Mouse (Mus musculus) embryonic facial prominence, embryonic 12.5 days (tissue): ENCODE data around the gene Atad1. TPM values are rescaled to one million over a fixed set of nuclear protein-coding genes. Genes with fewer than 3 reads are reported as not detected.
A peak's percentile ranks its signal among the peaks of the same experiment; 100 is the strongest.

Source experiments
- ATAC-seq: fragments of 200-750 bp; cut with Nextera tagmentation; 2 replicates; pipeline ENCODE4 v1.8.0; 2017; ENCODE audit not compliant: insufficient number of reproducible peaks, insufficient read depth, low FRiP score, low TSS enrichment
- H3K27ac ChIP-seq: fragments of 300-500 bp; sonication (generic); 2 replicates; pipeline ENCODE4 v1.5.1; 2016; ENCODE audit warnings: mild to moderate bottlenecking
- H3K27me3 ChIP-seq: fragments of 300-500 bp; sonication (generic); 2 replicates; pipeline ENCODE4 v1.6.1; 2016; ENCODE audit warnings: mild to moderate bottlenecking, moderate library complexity
- H3K36me3 ChIP-seq: fragments of 300-500 bp; sonication (generic); 2 replicates; pipeline ENCODE4 v1.6.1; 2016; ENCODE audit warnings: mild to moderate bottlenecking
- H3K4me1 ChIP-seq: fragments of 300-500 bp; sonication (generic); 2 replicates; pipeline ENCODE4 v1.6.1; 2016
- H3K4me2 ChIP-seq: fragments of 300-500 bp; sonication (generic); replicated peaks from 2 replicates; pipeline ENCODE4 v1.6.1; 2016; ENCODE audit warnings: mild to moderate bottlenecking, moderate library complexity
- H3K4me3 ChIP-seq: fragments of 300-500 bp; sonication (generic); 2 replicates; pipeline ENCODE4 v1.5.1; 2016; ENCODE audit warnings: mild to moderate bottlenecking
- H3K9ac ChIP-seq: fragments of 300-500 bp; sonication (generic); 2 replicates; pipeline ENCODE4 v1.6.1; 2016; ENCODE audit warnings: mild to moderate bottlenecking, moderate library complexity
- H3K9me3 ChIP-seq: fragments of 300-500 bp; sonication (generic); 2 replicates; pipeline ENCODE4 v1.6.1; 2016; ENCODE audit warnings: mild to moderate bottlenecking, moderate library complexity
- WGBS: fragments of 180-500 bp; shearing (Covaris S2); methylation state at CpG from one replicate; pipeline ENCODE4 v1.1.7; 2016; 5-methylcytosine and 5-hydroxymethylcytosine counted together
- polyA plus RNA-seq: library from polyadenylated mRNA; unstranded; fragments of >200 nt; fragmentation: Nextera tagmentation; extraction: Ambion mirVana; gene quantifications from 2 replicates; pipeline ENCODE4 v1.2.1, GENCODE M21; 2016

The Atad1 gene
- polyA plus RNA-seq, 1 experiment from 2014 or later: 67.6 TPM

DNA sequence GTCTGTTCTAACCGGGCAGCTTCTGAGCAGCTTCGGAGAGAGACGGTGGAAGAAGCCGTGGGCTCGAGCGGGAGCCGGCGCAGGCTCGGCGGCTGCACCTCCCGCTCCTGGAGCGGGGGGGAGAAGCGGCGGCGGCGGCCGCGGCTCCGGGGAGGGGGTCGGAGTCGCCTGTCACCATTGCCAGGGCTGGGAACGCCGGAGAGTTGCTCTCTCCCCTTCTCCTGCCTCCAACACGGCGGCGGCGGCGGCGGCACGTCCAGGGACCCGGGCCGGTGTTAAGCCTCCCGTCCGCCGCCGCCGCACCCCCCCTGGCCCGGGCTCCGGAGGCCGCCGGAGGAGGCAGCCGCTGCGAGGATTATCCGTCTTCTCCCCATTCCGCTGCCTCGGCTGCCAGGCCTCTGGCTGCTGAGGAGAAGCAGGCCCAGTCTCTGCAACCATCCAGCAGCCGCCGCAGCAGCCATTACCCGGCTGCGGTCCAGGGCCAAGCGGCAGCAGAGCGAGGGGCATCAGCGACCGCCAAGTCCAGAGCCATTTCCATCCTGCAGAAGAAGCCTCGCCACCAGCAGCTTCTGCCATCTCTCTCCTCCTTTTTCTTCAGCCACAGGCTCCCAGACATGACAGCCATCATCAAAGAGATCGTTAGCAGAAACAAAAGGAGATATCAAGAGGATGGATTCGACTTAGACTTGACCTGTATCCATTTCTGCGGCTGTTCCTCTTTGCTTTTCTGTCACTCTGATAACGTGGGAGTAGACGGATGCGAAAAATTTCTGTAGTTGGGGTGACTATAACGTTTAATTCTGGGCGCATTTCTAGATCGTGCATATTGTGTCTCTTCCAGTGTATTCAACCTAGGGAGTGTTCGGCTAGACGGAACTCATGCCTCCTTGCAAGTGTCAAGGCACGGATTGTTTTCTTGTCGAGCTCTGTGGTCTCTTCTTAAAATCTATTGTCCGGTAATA is 18.5 kb upstream of the Atad1 start:
- peak overlapping the region; percentile 88 for H3K4me2 ChIP-seq
- H3K27ac ChIP-seq: peak overlapping the region; percentile 100
- H3K27me3 ChIP-seq: peaks cover 16% of the 10 kb centered on the region
- no peaks in the 10 kb centered on the region for H3K9me3 ChIP-seq
- H3K4me3 ChIP-seq: peak overlapping the region; percentile 97
- no peaks in the 10 kb centered on the region for H3K36me3 ChIP-seq
- WGBS: under 1% methylated on average over 37 of the region's 69 CpGs
- no peak; the same call in 1 of the 2 replicates for ATAC-seq
- H3K4me1 ChIP-seq: peaks cover 13% of the 10 kb centered on the region
- peak overlapping the region; percentile 99 for H3K9ac ChIP-seq

DNA sequence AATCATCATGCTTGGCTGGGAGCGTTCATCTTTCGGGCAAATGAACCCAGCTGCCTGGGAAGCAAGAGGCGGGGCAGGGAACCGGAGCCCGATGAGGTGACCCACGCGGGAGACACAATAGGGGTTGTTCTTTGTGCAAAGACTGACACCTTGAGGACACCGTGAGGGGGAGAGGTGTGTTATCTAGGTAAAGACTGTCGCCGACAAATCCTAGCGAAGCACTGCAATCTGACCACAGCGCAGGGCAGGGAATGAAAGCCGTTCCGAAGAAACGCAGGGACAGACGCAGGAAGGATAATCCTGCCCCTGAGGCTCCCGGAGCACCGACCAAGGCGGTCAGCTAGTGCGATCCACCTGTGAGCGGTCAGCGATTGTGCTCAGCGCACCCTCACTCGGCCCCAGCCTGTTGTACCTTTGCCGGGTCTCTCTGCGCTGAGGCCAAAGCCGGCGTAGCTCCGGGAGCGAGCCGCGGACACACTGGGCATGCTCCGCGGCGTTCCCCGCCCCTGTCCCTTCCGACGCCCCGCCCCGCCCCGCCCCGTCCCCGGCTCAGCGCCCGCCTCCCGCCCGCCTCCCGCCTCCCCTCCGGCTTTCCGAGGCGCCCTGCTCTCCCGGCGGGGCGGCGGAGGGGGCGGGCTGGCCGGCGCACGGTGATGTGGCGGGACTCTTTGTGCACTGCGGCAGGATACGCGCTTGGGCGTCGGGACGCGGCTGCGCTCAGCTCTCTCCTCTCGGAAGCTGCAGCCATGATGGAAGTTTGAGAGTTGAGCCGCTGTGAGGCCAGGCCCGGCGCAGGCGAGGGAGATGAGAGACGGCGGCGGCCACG is 17.5 kb upstream of the Atad1 start, which contains the start of gene Pten:
Gene Pten (plus strand): TSS at position 598 of the 826 bp plus-strand sequence.
- peaks cover 11% of the 10 kb centered on the region for H3K4me1 ChIP-seq
- peak within 1 kb of the TSS; percentile 88 for H3K4me2 ChIP-seq
- under 1% methylated on average over 76 of the region's 77 CpGs for WGBS
- H3K9me3 ChIP-seq: no peaks in the 10 kb centered on the region
- H3K27ac ChIP-seq: peak within 1 kb of the TSS; percentile 100
- peaks cover 16% of the 10 kb centered on the region for H3K27me3 ChIP-seq
- peak; percentile 92 for ATAC-seq
- H3K4me3 ChIP-seq: peak within 1 kb of the TSS; percentile 97
- no peaks in the 10 kb centered on the region for H3K36me3 ChIP-seq
- peak within 1 kb of the TSS; percentile 99 for H3K9ac ChIP-seq

DNA sequence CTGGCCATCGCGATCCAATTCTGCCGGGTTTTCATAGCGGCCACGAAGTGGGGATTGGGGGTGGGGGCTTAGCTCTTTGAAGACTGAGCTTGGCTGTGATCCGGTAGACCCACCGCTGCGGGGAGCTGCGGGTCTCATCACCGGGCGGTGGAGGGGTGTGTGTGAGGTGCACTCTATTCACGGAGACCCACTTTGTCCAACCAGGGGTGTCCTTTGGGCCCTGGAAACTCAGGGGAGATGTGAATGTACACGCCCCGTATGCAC is 17.0 kb upstream of the Atad1 start:
- Histone ChIP-seq H3K4me1 (peaks cover 11% of the 10 kb centered on the region), H3K4me3 (peak overlapping the region; percentile 97), H3K9me3 (no peaks in the 10 kb centered on the region), H3K27ac (peak overlapping the region; percentile 100), H3K27me3 (peaks cover 16% of the 10 kb centered on the region), H3K4me2 (peak overlapping the region; percentile 88), H3K9ac (peak overlapping the region; percentile 79), H3K36me3 (no peaks in the 10 kb centered on the region)
- ATAC-seq: peak; percentile 48
- under 1% methylated on average over 14 of the region's 14 CpGs for WGBS

DNA sequence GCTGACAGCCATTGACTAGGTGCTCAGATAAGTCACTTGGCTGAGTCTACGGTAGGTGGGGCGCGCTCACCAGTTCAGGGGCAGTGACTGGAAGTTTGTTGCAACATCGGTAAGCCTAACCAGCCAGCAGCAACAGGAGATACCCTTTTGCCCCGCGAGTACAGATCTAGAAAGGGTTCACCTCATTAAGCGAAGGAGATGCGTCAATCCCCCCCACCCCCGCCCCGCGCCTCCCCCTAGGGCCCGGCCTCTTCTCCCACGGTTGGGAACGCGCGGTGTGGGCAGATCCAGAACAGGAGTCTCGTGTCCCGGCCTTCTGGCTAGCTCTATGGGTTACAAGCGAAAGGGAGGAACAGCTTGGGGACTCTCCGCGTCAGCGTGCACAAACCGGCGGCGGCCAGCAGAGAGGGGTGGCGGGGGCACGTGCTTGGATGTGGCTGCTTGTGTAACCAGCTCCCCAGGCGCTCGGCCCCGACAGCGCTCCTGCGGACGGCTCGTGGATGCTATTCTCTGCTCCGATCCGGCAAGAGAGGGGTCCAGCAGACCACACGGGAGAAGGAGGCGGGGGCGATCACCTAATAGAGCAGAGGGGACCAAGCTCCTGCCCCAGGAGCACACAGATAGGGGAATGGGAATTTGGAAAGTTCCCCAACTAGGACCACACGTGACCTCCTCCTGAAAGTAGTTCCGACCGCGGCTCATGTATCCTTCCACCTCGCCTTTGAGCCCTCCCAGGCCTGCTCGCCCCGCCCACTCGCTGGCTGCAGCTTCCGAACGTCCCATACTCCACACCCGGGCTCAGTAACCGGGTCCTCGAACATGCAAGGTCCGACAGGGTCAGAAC is 16.4 kb upstream of the Atad1 start:
- WGBS: under 1% methylated on average over 53 of the region's 53 CpGs
- ATAC-seq: peak; percentile 85
- Histone ChIP-seq H3K36me3 (no peaks in the 10 kb centered on the region), H3K27me3 (peaks cover 16% of the 10 kb centered on the region), H3K4me1 (peaks cover 11% of the 10 kb centered on the region), H3K4me3 (peak overlapping the region; percentile 97), H3K4me2 (peak overlapping the region; percentile 88), H3K9me3 (no peaks in the 10 kb centered on the region), H3K9ac (peak overlapping the region; percentile 79), H3K27ac (peak overlapping the region; percentile 100)

DNA sequence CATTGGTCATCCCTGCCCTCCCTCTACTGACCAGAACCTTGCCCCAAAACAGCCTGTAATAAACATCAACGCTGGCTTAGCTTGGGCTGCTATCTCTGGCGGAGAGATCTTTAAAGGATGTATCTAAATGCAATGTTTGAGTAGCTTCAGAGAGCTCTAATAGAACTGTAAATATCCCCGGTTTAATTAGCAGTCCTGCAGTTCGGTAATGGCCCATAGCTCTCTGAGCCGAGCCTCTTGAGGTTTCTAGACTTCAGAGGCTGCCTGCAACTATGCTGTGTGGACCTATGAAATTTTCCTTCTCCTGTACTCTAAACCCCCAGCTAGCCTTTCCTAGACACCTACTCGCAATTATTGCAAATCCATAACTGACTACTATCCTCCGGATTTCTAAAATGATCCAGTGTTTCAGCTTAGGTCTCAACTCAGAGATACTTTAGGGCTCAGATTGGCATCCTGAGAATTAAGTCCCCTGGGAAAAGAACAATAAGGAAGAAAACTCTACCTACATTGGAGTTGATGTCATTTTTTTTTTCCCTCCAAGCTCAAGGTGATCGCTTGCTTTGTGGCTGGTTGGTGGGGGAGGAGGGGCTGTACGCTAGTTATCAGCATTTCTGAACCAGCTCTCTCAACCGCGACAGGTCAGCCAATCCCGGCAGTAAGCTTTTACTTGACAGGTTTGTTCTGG is 15.7 kb upstream of the Atad1 start:
- Histone ChIP-seq H3K36me3 (no peaks in the 10 kb centered on the region), H3K27ac (peak overlapping the region; percentile 100; the same call in 1 of the 2 replicates), H3K9ac (peak overlapping the region; percentile 79; the same call in 1 of the 2 replicates), H3K4me2 (peak overlapping the region; percentile 88), H3K9me3 (no peaks in the 10 kb centered on the region), H3K27me3 (peaks cover 16% of the 10 kb centered on the region), H3K4me3 (peak overlapping the region; percentile 97), H3K4me1 (peaks cover 6% of the 10 kb centered on the region; the same call in 1 of the 2 replicates)
- ATAC-seq: no peak
- 6% methylated on average over 12 of the region's 12 CpGs for whole genome bisulfite sequencing

DNA sequence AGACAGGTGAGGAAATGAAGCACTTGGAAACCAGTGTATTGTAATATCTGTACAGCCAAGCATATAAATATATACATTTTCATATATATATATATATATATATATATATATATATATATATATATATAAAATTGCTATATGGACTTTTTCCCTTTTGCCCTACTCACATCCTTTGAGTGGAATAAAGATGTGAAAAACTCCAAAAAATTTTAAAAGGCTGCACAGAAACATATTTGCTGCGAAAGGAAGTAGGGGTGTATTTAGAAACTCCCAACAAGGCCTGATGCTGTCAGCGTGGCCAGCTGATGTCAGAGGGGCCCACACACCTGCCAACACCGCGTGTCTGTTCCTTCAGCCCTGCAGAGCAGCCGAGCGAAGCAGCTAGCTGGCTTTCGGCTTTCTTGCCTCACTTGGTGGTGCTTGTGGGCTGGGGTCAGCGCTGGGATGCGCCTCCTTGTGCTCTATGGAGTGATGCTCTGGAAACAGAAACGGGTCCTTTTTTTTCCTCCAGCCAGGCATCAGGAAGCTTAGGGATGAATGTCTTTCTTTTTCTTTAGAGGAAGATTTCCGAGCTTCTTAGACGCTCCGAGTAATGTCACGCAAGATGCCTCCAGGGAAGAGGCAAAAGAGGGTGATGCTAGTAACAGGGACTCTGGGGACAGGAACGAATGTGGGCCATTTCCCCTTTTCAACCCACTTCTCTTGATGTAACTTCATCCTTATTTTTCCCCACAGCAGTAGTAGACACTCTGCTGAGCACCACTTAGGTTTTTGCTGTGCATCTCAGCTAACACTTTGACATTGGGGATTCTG is 14.8 kb upstream of the Atad1 start:
- H3K4me3 ChIP-seq: no peak overlapping the region
- H3K36me3 ChIP-seq: no peaks in the 10 kb centered on the region
- H3K27ac ChIP-seq: no peak overlapping the region
- 14% methylated on average over 15 of the region's 15 CpGs for WGBS
- H3K4me1 ChIP-seq: peaks cover 3% of the 10 kb centered on the region; the same call in 1 of the 2 replicates
- H3K4me2 ChIP-seq: peak overlapping the region; percentile 88; the same call in 1 of the 2 replicates
- H3K9ac ChIP-seq: no peak overlapping the region
- peaks cover 16% of the 10 kb centered on the region for H3K27me3 ChIP-seq
- H3K9me3 ChIP-seq: no peaks in the 10 kb centered on the region
- ATAC-seq: no peak

DNA sequence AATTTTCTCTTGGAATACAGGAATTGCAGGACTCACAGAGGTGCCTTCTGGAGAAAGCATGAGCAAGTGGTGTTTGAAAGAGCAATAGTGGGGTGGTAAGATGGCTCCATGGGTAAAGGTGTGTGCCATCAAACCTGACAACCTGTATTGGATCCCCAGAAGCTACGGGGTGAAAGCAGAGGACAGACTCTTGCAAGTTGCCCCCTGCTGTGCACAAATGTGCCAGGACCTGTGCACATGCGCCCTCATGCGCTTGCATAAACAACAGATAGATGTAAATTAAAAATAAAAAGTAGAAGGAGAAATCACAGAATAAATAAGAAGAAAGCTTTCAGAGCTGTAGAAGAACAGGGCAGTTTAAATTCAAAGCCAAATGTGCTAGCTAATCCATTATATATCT is 13.8 kb upstream of the Atad1 start:
- Histone ChIP-seq H3K4me1 (no peaks in the 10 kb centered on the region), H3K4me3 (no peak overlapping the region), H3K4me2 (no peak overlapping the region), H3K9me3 (no peaks in the 10 kb centered on the region), H3K36me3 (no peaks in the 10 kb centered on the region), H3K27me3 (peaks cover 16% of the 10 kb centered on the region), H3K27ac (no peak overlapping the region), H3K9ac (no peak overlapping the region)
- 84% methylated on average over 3 of the region's 3 CpGs for WGBS
- ATAC-seq: no peak

DNA sequence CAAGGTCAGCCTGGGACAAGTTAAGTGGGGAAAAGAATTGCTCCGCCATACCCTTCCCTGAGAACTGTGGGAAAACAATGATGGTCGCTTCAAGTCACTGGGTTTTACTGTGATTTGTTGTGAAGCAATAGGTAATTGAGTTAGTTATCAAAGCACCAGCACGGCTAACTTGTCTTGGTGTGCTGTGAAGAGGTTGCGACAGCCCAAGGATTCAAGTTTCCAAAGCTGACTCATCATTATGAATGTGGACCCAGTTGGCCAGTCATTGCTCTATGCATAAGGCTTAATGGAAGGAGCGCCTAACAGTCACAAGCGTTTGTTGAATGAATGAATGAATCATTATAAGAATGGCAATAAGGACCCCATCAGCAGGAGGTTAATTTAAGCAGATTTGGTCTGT is 12.8 kb upstream of the Atad1 start:
- H3K9ac ChIP-seq: no peak overlapping the region
- no peak for ATAC-seq
- no peaks in the 10 kb centered on the region for H3K9me3 ChIP-seq
- peaks cover 16% of the 10 kb centered on the region for H3K27me3 ChIP-seq
- H3K27ac ChIP-seq: no peak overlapping the region
- 83% methylated on average over 6 of the region's 6 CpGs for WGBS
- no peaks in the 10 kb centered on the region for H3K36me3 ChIP-seq
- no peak overlapping the region for H3K4me3 ChIP-seq
- H3K4me2 ChIP-seq: no peak overlapping the region
- no peaks in the 10 kb centered on the region for H3K4me1 ChIP-seq

DNA sequence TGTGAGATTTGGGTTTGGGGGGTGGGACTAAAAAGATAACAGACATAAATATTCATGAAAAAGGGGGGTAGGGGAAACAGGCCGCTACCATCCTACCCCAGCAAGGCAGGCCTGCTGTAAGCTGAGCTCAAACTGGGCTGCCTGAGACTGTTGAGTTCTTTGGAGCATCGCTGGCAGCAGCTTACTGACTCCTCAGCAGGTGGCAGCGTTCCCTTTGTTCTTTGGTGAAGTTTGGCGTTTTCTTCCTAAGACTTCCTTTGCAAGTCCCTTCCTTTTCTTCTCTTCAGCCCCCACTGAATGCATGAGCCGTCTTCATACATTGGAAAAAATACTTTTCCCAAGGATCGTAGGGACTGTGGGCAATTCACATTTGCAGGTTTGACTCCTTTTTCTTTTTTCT is 9.8 kb upstream of the Atad1 start:
- WGBS: 17% methylated on average over 6 of the region's 6 CpGs
- no peak for ATAC-seq

DNA sequence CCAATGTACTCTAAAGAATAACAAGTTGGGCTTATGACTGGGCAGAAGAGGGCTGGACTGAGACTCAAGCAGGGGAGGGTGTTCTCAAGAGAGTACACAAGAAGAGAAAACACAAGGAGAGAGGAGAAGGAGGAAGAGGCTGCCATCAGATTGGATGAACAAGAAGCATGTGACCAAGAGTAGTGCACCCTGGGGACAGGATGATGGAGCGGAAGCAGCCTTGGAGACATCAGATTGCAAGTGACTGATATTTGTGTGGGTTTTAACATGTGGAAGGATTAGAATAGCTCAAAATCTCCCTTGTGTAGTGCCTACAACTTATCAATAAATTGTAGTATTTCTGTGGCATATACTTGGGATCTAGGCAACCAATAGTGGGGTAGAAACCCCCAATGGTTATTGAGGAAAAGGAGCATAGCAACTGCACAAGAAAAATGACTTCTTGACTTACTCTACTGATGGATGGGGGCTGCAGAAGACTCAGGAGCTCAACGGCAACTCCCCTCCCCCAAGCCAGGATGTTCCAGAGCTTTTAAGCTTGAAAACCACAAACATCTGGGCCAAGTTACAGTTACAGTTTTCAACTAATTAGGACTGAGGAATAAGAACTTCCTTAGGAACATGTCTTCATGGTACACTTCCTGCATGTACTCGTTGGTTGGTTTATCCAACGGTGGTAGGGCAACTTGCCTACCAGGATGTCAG is 1.2 kb upstream of the Atad1 start:
- 81% methylated on average over 4 of the region's 4 CpGs for WGBS
- Histone ChIP-seq H3K27me3 (no peaks in the 10 kb centered on the region), H3K9ac (no peak overlapping the region), H3K4me1 (no peaks in the 10 kb centered on the region), H3K27ac (no peak overlapping the region), H3K4me2 (no peak overlapping the region), H3K9me3 (no peaks in the 10 kb centered on the region), H3K4me3 (no peak overlapping the region), H3K36me3 (no peaks in the 10 kb centered on the region)
- ATAC-seq: no peak

More for the DNA sequence above, 9.8 kb upstream of the Atad1 start:
- no peaks in the 10 kb centered on the region for H3K36me3 ChIP-seq
- H3K4me1 ChIP-seq: no peaks in the 10 kb centered on the region
- no peak overlapping the region for H3K27ac ChIP-seq
- peaks cover 8% of the 10 kb centered on the region for H3K27me3 ChIP-seq
- H3K9ac ChIP-seq: no peak overlapping the region
- no peak overlapping the region for H3K4me3 ChIP-seq
- H3K4me2 ChIP-seq: no peak overlapping the region
- no peaks in the 10 kb centered on the region for H3K9me3 ChIP-seq
